19 mouse cellular contexts compared by ENCODE assay signal in the genomic region with DNA sequence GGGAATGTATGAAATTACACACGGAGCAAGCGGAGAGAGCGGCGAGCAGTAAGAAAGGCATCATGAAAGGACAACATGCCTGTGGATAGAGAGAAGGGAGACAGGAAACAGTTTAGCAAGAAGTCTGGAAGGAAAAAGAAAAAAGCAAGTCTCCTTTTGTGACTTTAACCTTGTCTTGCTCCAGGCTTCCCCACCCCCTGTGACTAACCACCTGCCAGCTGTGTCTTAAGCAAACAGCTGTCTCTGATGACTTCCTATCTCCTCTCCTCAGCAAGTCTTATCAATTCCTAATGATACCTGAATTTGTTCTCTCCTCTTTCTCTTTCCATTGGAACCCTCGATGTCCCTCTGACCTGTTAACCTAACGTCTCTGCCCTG. TPM values are rescaled to one million over a fixed set of nuclear protein-coding genes. Genes with fewer than 3 reads are reported as not detected.
DNase-seq lines count a peak whose midpoint lies in the region; ATAC-seq and TF ChIP-seq lines count a peak whose summit lies in the region.
"Had no signal": no experiment of that assay in that cellular context is flagged by ENCODE, and none has a peak within 500 bp of the region (broad histone marks: within the 10 kb centered on the region; RNA-seq: fewer than 3 reads in every experiment).

No protein-coding gene starts in this region.

- TF ChIP-seq EP300 in heart, postnatal 0 days (IDR thresholded peaks at IDR 0.05; ENCODE audit: low read depth), result no peak

- DNase-seq in heart, postnatal 0 days (ENCODE audit: low spot score), result no peak
- DNase-seq in heart, postnatal 4 days, result no peak
- DNase-seq in thymus, postnatal 14 days, result peak; percentile 53
- no peak for DNase-seq in right cerebral cortex, postnatal 4 days
- DNase-seq: cerebellum, adult 9-11 months; heart, adult 2 months; liver, embryonic 13.5 days; right cerebral cortex, adult 18-20 months had no signal

- WGBS in heart, postnatal 0 days, result 78% methylated on average over 6 of the region's 6 CpGs
- WGBS in intestine, embryonic 15.5 days, result 77% methylated on average over 6 of the region's 6 CpGs
- WGBS in forebrain, embryonic 16.5 days, result 79% methylated on average over 6 of the region's 6 CpGs

- no peak for ATAC-seq in heart, postnatal 0 days (ENCODE audit: insufficient read depth, low read depth)
- ATAC-seq in intestine, embryonic 15.5 days, result peak; percentile 62
- no peak for ATAC-seq in forebrain, embryonic 16.5 days
- ATAC-seq: midbrain, embryonic 16.5 days; Patski had no signal

- H3K4me1 ChIP-seq in heart, postnatal 0 days (ENCODE audit: control insufficient read depth, insufficient read depth), result peaks cover 29% of the 10 kb centered on the region
- peaks cover 82% of the 10 kb centered on the region for H3K4me1 ChIP-seq in E14TG2a.4 (replicated peaks; ENCODE audit: low read depth, low read length)
- H3K4me1 ChIP-seq in intestine, embryonic 15.5 days (replicated peaks), result peaks cover 4% of the 10 kb centered on the region; the same call in 1 of the 2 replicates
- peaks cover 11% of the 10 kb centered on the region for H3K4me1 ChIP-seq in forebrain, embryonic 16.5 days (replicated peaks; ENCODE audit: control insufficient read depth, insufficient read depth, low read length)
- H3K4me1 ChIP-seq: limb, embryonic 12.5 days; lung, embryonic 15.5 days had no signal

- H3K4me3 ChIP-seq in heart, postnatal 0 days (ENCODE audit: low read depth, low read length), result no peak overlapping the region
- peak overlapping the region; percentile 65 for H3K4me3 ChIP-seq in E14TG2a.4 (replicated peaks; ENCODE audit: low read length)
- H3K4me3 ChIP-seq in intestine, embryonic 15.5 days (replicated peaks), result no peak overlapping the region
- no peak overlapping the region for H3K4me3 ChIP-seq in forebrain, embryonic 16.5 days (replicated peaks; ENCODE audit: low read length)
- H3K4me3 ChIP-seq: embryonic facial prominence, embryonic 13.5 days; heart, adult 2 months; kidney, embryonic 15.5 days; left cerebral cortex, adult 2 months; limb, embryonic 12.5 days; liver, embryonic 13.5 days; lung, embryonic 15.5 days had no signal

- TF ChIP-seq CTCF in heart, postnatal 0 days (IDR thresholded peaks at IDR 0.05; ENCODE audit: low read depth), result no peak
- TF ChIP-seq CTCF in E14TG2a.4 (conservative IDR thresholded peaks at IDR 0.05; ENCODE audit: low read length), result no peak

- no peak overlapping the region for H3K9ac ChIP-seq in heart, postnatal 0 days (replicated peaks; ENCODE audit: low read depth, low read length)
- no peak overlapping the region for H3K9ac ChIP-seq in intestine, embryonic 15.5 days
- H3K9ac ChIP-seq in forebrain, embryonic 16.5 days (replicated peaks; ENCODE audit: low read depth, low read length), result no peak overlapping the region
- H3K9ac ChIP-seq: embryonic facial prominence, embryonic 13.5 days; kidney, embryonic 15.5 days; limb, embryonic 12.5 days; liver, embryonic 13.5 days; lung, embryonic 15.5 days had no signal

- H3K27me3 ChIP-seq in heart, postnatal 0 days (ENCODE audit: control insufficient read depth, insufficient read depth, low read length), result no peaks in the 10 kb centered on the region
- no peaks in the 10 kb centered on the region for H3K27me3 ChIP-seq in E14TG2a.4 (ENCODE audit: insufficient read depth, low read length)
- no peaks in the 10 kb centered on the region for H3K27me3 ChIP-seq in intestine, embryonic 15.5 days (replicated peaks)
- H3K27me3 ChIP-seq in forebrain, embryonic 16.5 days (replicated peaks; ENCODE audit: control insufficient read depth, insufficient read depth, low read length), result no peaks in the 10 kb centered on the region
- H3K27me3 ChIP-seq: embryonic facial prominence, embryonic 13.5 days; kidney, embryonic 15.5 days; limb, embryonic 12.5 days; liver, embryonic 13.5 days; lung, embryonic 15.5 days; Patski had no signal

- no peak overlapping the region for H3K4me2 ChIP-seq in heart, postnatal 0 days (ENCODE audit: low read depth, low read length)
- H3K4me2 ChIP-seq in intestine, embryonic 15.5 days (replicated peaks), result peak overlapping the region; percentile 26; the same call in 1 of the 2 replicates
- H3K4me2 ChIP-seq in forebrain, embryonic 16.5 days (ENCODE audit: low read length), result no peak overlapping the region
- H3K4me2 ChIP-seq: embryonic facial prominence, embryonic 13.5 days; kidney, embryonic 15.5 days; limb, embryonic 12.5 days; liver, embryonic 13.5 days; lung, embryonic 15.5 days had no signal

- H3K36me3 ChIP-seq in heart, postnatal 0 days (replicated peaks; ENCODE audit: control insufficient read depth, insufficient read depth, low read length), result no peaks in the 10 kb centered on the region
- H3K36me3 ChIP-seq in E14TG2a.4 (ENCODE audit: insufficient read depth, low read length), result peaks cover 6% of the 10 kb centered on the region; the same call in 1 of the 2 replicates
- no peaks in the 10 kb centered on the region for H3K36me3 ChIP-seq in intestine, embryonic 15.5 days
- no peaks in the 10 kb centered on the region for H3K36me3 ChIP-seq in forebrain, embryonic 16.5 days (ENCODE audit: control insufficient read depth, insufficient read depth)
- H3K36me3 ChIP-seq: embryonic facial prominence, embryonic 13.5 days; kidney, embryonic 15.5 days; limb, embryonic 12.5 days; liver, embryonic 13.5 days; lung, embryonic 15.5 days had no signal

- H3K27ac ChIP-seq in heart, postnatal 0 days (ENCODE audit: low read depth), result peak overlapping the region; percentile 11; the same call in 1 of the 2 replicates
- H3K27ac ChIP-seq in intestine, embryonic 15.5 days, result no peak overlapping the region
- no peak overlapping the region for H3K27ac ChIP-seq in forebrain, embryonic 16.5 days (ENCODE audit: low read length)
- H3K27ac ChIP-seq: embryonic facial prominence, embryonic 13.5 days; kidney, embryonic 15.5 days; left cerebral cortex, adult 2 months; limb, embryonic 12.5 days; liver, embryonic 13.5 days; lung, embryonic 15.5 days had no signal

- H3K9me3 ChIP-seq in heart, postnatal 0 days (replicated peaks; ENCODE audit: control insufficient read depth, low read length), result no peaks in the 10 kb centered on the region
- peaks cover 5% of the 10 kb centered on the region; the same call in 1 of the 2 replicates for H3K9me3 ChIP-seq in E14TG2a.4 (ENCODE audit: low read length)
- H3K9me3 ChIP-seq in intestine, embryonic 15.5 days, result no peaks in the 10 kb centered on the region
- H3K9me3 ChIP-seq in forebrain, embryonic 16.5 days (ENCODE audit: control insufficient read depth, low read length), result no peaks in the 10 kb centered on the region
- H3K9me3 ChIP-seq: embryonic facial prominence, embryonic 13.5 days; kidney, embryonic 15.5 days; limb, embryonic 12.5 days; liver, embryonic 13.5 days; lung, embryonic 15.5 days had no signal

RNA-seq across cellular contexts. Expression of gene Ctla4, which starts 34.0 kb away (rescaled TPM):
- total RNA-seq in heart, postnatal 0 days (2014; rRNA removed; ENCODE audit: low replicate concordance), result 0.19 TPM in 1 of 2 replicates, not detected in the other
- not detected in 2 replicates for polyA plus RNA-seq in heart, postnatal 0 days (2015; fragmentation: Nextera tagmentation; extraction: Ambion mirVana)
- total RNA-seq in heart, postnatal 4 days (2021), result not detected
- polyA plus RNA-seq in intestine, embryonic 15.5 days (2015; fragmentation: Nextera tagmentation; extraction: Ambion mirVana), result not detected in 2 replicates
- not detected in 2 replicates for polyA plus RNA-seq in forebrain, embryonic 16.5 days (2015; fragmentation: Nextera tagmentation; extraction: Ambion mirVana)
- total RNA-seq: gastrocnemius, adult 8-10 months; left cerebral cortex, adult 2 months had no signal
- polyA plus RNA-seq: embryonic facial prominence, embryonic 13.5 days; kidney, embryonic 15.5 days; liver, embryonic 13.5 days; midbrain, embryonic 16.5 days; Patski had no signal
